Mouse (Mus musculus) intestine, embryonic 16.5 days (tissue): Measurements from ENCODE around the gene C1qb. TPM values are rescaled to one million over a fixed set of nuclear protein-coding genes. Genes with fewer than 3 reads are reported as not detected.

Source experiments
- ATAC-seq: fragments of 200-750 bp; cut with Nextera tagmentation; 2 replicates; pipeline ENCODE4 v1.8.0; 2017; ENCODE audit warnings: moderate TSS enrichment, moderate library complexity
- H3K27ac ChIP-seq: fragments of 300-500 bp; sonication (generic); 2 replicates; pipeline ENCODE4 v1.5.1; 2014; ENCODE audit warnings: mild to moderate bottlenecking, low read length
- H3K27me3 ChIP-seq: fragments of 300-500 bp; sonication (generic); replicated peaks from 2 replicates; pipeline ENCODE4 v1.6.1; 2014; ENCODE audit warnings: low read length, control low read depth, mixed read lengths; ENCODE audit not compliant: control insufficient read depth, insufficient read depth
- H3K36me3 ChIP-seq: fragments of 300-500 bp; sonication (generic); 2 replicates; pipeline ENCODE4 v1.6.1; 2014; ENCODE audit warnings: low read length, control low read depth; ENCODE audit not compliant: control insufficient read depth, insufficient read depth
- H3K4me1 ChIP-seq: fragments of 300-500 bp; sonication (generic); 2 replicates; pipeline ENCODE4 v1.6.1; 2014; ENCODE audit warnings: low read length, control low read depth, mixed read lengths; ENCODE audit not compliant: control insufficient read depth, insufficient read depth
- H3K4me2 ChIP-seq: fragments of 300-500 bp; sonication (generic); 2 replicates; pipeline ENCODE4 v1.6.1; 2014; ENCODE audit warnings: low read depth, low read length, control low read depth
- H3K4me3 ChIP-seq: fragments of 300-500 bp; sonication (generic); 2 replicates; pipeline ENCODE4 v1.5.1; 2014; ENCODE audit warnings: mild to moderate bottlenecking, low read length
- H3K9ac ChIP-seq: fragments of 300-500 bp; sonication (generic); 2 replicates; pipeline ENCODE4 v1.6.1; 2014; ENCODE audit warnings: low read depth, low read length
- H3K9me3 ChIP-seq: fragments of 300-500 bp; sonication (generic); 2 replicates; pipeline ENCODE4 v1.6.1; 2016; ENCODE audit warnings: low read length, control low read depth; ENCODE audit not compliant: control insufficient read depth
- WGBS: fragments of 180-500 bp; shearing (Covaris S2); extraction: QIAGEN DNeasy Blood & Tissue Kit; methylation state at CpG from one replicate; pipeline ENCODE4 v1.1.7; 2014; 5-methylcytosine and 5-hydroxymethylcytosine counted together
- polyA plus RNA-seq: library from polyadenylated mRNA; unstranded; fragments of >200 nt; fragmentation: Nextera tagmentation; extraction: Ambion mirVana; gene quantifications from 2 replicates; pipeline ENCODE4 v1.2.1, GENCODE M21; 2015

Gene C1qb
- polyA plus RNA-seq, 1 experiment from 2014 or later = 76.3 TPM

DNA sequence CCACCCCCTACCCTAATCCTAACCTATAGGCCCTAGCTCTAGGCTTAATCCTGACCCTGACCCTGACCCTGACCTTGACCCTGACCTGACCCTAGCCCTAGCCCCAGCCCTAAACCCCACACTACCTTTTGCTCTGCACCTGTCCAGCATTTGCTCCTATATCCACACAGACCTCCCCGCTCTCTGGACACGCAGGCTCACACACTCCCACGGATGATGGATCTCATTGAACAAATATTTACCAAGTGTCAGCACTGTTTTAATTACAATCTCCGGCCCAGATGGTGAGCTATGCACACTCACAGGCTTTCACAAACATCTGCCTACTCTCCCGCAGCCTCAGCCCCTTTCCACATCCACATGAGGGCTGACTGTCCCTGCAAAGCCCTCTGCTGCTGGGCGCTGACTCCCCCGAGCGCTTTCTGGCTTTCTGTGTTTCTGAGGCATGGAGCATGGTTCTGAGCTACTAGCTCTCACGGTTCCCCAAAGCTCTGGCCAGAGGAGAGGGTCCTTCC lies 12.2 kb upstream of the C1qb start:
- H3K36me3 ChIP-seq = no peaks in the 10 kb centered on the region
- H3K27ac ChIP-seq = peak overlapping the region; percentile 64
- H3K4me1 ChIP-seq = no peaks in the 10 kb centered on the region
- peak; percentile 57 for ATAC-seq
- WGBS = 27% methylated on average over 9 of the region's 9 CpGs
- no peak overlapping the region for H3K4me3 ChIP-seq
- H3K27me3 ChIP-seq = peaks cover 7% of the 10 kb centered on the region; the same call in 1 of the 2 replicates
- H3K9ac ChIP-seq = no peak overlapping the region; the same call in 1 of the 2 replicates
- H3K9me3 ChIP-seq = no peaks in the 10 kb centered on the region
- no peak overlapping the region for H3K4me2 ChIP-seq

DNA sequence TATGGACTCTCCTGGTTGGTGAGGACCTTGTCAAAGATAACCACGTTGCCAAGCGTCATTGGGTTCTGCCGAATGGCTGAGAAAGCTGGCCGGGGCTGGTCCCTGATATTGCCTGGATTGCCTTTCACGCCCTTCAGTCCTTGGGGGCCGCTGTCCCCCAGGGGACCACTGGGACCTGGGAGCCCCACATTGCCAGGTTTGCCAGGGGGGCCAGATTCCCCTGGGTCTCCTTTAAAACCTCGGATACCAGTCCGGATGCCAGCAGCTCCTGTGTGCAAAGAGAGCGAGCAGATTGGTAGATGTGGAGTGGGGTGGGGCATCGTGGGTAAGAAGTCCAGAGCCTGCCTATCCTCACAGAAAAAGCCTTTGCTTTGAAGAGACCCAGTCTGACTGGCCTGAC lies 10.5 kb upstream of the C1qb start:
- WGBS = 25% methylated on average over 10 of the region's 10 CpGs
- Histone ChIP-seq H3K9me3 (no peaks in the 10 kb centered on the region), H3K4me1 (no peaks in the 10 kb centered on the region), H3K27ac (no peak overlapping the region), H3K4me3 (no peak overlapping the region), H3K9ac (no peak overlapping the region), H3K4me2 (no peak overlapping the region), H3K27me3 (peaks cover 7% of the 10 kb centered on the region; the same call in 1 of the 2 replicates), H3K36me3 (no peaks in the 10 kb centered on the region)
- no peak for ATAC-seq

- Histone ChIP-seq H3K27me3 (peaks cover 7% of the 10 kb centered on the region; the same call in 1 of the 2 replicates), H3K9me3 (no peaks in the 10 kb centered on the region), H3K4me2 (no peak overlapping the region), H3K27ac (no peak overlapping the region), H3K9ac (no peak overlapping the region), H3K4me3 (no peak overlapping the region), H3K4me1 (no peaks in the 10 kb centered on the region), H3K36me3 (no peaks in the 10 kb centered on the region)
- no peak for ATAC-seq
- 9% methylated on average over 15 of the region's 15 CpGs for WGBS
These were observed 9.9 kb upstream of the C1qb start for GRCm38 (mm10) chr4:136895861-136896260.

- no peak for ATAC-seq
- no peaks in the 10 kb centered on the region for H3K4me1 ChIP-seq
- 65% methylated on average over 4 of the region's 4 CpGs for WGBS
- no peak overlapping the region for H3K27ac ChIP-seq
- H3K4me2 ChIP-seq = no peak overlapping the region
- H3K9ac ChIP-seq = no peak overlapping the region
- peaks cover 12% of the 10 kb centered on the region; the same call in 1 of the 2 replicates for H3K27me3 ChIP-seq
- H3K4me3 ChIP-seq = no peak overlapping the region
- H3K9me3 ChIP-seq = no peaks in the 10 kb centered on the region
- H3K36me3 ChIP-seq = no peaks in the 10 kb centered on the region
These were observed 8.8 kb upstream of the C1qb start for GRCm38 (mm10) chr4:136894821-136895220.

GRCm38 (mm10) chr4:136893691-136894543 lies 7.9 kb upstream of the C1qb start:
- ATAC-seq = 0 out of 2 replicates have a peak, but pooled peaks have one; percentile 38
- Histone ChIP-seq H3K9me3 (no peaks in the 10 kb centered on the region), H3K4me3 (no peak overlapping the region), H3K27me3 (peaks cover 12% of the 10 kb centered on the region; the same call in 1 of the 2 replicates), H3K4me2 (no peak overlapping the region), H3K36me3 (no peaks in the 10 kb centered on the region), H3K27ac (no peak overlapping the region), H3K9ac (no peak overlapping the region), H3K4me1 (no peaks in the 10 kb centered on the region)
- 4% methylated on average over 9 of the region's 9 CpGs for WGBS

DNA sequence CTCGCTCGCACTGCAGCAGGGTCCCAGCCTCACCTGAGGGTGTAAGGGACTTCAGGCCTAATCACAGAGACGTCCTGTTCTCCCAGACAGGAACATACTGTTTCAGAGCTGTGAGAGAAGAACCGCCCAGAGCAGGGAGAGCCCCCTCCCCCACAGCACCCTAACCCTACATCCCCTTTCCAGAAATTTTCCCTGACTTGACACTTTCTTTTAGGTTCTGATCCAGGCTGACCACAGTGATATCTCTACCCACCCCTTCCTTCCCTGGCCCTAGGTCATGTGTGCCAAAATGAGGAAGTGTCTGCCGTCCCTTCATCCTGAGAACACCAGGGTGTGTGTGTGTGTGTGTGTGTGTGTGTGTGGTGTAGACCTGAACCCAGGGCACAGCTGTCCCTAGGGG lies 6.8 kb upstream of the C1qb start, which contains the start of gene C1qc:
C1qc (minus strand) TSS at position 255 of the 400 bp plus-strand sequence.
- Histone ChIP-seq H3K4me2 (no peak within 1 kb of the TSS), H3K9ac (no peak within 1 kb of the TSS), H3K4me1 (no peaks in the 10 kb centered on the region), H3K9me3 (no peaks in the 10 kb centered on the region), H3K27ac (no peak within 1 kb of the TSS), H3K27me3 (peaks cover 12% of the 10 kb centered on the region; the same call in 1 of the 2 replicates), H3K4me3 (no peak within 1 kb of the TSS), H3K36me3 (no peaks in the 10 kb centered on the region)
- 57% methylated on average over 5 of the region's 5 CpGs for WGBS
- no peak for ATAC-seq

- Histone ChIP-seq H3K9me3 (no peaks in the 10 kb centered on the region), H3K4me3 (no peak overlapping the region), H3K27ac (no peak overlapping the region), H3K4me2 (no peak overlapping the region), H3K9ac (no peak overlapping the region), H3K27me3 (peaks cover 9% of the 10 kb centered on the region; the same call in 1 of the 2 replicates), H3K4me1 (no peaks in the 10 kb centered on the region), H3K36me3 (no peaks in the 10 kb centered on the region)
- 48% methylated on average over 7 of the region's 7 CpGs for WGBS
- no peak for ATAC-seq
These were observed 6.4 kb upstream of the C1qb start for GRCm38 (mm10) chr4:136892371-136892770.

DNA sequence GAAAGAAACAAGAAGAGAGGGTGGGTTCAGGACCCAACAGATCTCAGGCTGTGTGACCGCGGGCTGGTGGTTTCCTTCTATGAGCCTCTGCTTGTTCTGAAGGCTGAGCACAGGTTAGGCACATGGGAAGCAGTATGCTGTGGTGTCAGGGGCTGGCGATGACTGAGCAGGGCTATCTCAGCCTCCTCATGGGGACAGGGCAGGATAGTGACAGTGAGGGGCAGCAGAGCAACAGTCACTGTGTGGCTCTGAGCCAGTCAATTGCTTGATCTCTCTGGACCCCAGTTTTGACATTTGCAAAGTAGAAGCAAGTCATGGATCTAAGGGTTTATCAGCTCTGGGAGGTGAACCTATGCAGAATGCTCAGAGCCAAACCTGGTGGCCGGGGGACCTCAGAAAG lies 5.1 kb upstream of the C1qb start:
- Histone ChIP-seq H3K27ac (no peak overlapping the region), H3K4me2 (no peak overlapping the region), H3K36me3 (no peaks in the 10 kb centered on the region), H3K9me3 (no peaks in the 10 kb centered on the region), H3K27me3 (peaks cover 6% of the 10 kb centered on the region; the same call in 1 of the 2 replicates), H3K9ac (no peak overlapping the region), H3K4me3 (no peak overlapping the region), H3K4me1 (no peaks in the 10 kb centered on the region)
- 85% methylated on average over 4 of the region's 4 CpGs for WGBS
- no peak for ATAC-seq

DNA sequence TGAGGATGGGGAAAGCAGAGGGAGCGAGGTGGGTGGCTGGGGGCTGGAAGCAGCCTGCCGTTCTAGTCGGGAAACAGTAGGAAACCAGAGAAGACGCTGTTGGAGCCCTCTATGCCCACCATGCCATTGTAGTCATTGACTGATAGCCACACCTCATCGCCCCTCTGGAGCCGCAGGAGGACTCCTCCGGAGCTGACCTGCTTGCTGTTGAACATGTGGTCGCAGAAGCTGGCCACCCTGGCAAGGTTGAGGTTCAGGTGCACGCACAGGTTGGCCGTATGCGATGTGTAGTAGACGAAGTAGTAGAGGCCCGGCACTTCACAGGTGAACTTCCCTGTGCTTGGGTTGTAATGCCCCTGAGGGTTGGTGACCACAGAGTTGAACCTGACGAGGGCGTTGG lies 4.0 kb upstream of the C1qb start:
- WGBS = 85% methylated on average over 15 of the region's 15 CpGs
- no peak for ATAC-seq
- H3K9me3 ChIP-seq = no peaks in the 10 kb centered on the region
- no peak overlapping the region for H3K4me3 ChIP-seq
- no peak overlapping the region for H3K9ac ChIP-seq
- no peak overlapping the region for H3K4me2 ChIP-seq
- no peaks in the 10 kb centered on the region for H3K4me1 ChIP-seq
- no peaks in the 10 kb centered on the region for H3K36me3 ChIP-seq
- H3K27ac ChIP-seq = no peak overlapping the region
- peaks cover 5% of the 10 kb centered on the region; the same call in 1 of the 2 replicates for H3K27me3 ChIP-seq
